Mouse (Mus musculus): ENCODE data around the gene Hsph1. TPM values are rescaled to one million over a fixed set of nuclear protein-coding genes. Genes with fewer than 3 reads are reported as not detected.

Hsph1 gene
- total and polyA plus RNA-seq, 3 experiments: 57.5 to 156 (median 80.9) TPM

GRCm38 (mm10) chr5:149637306-149637705, 1.1 kb upstream of the Hsph1 start:
- H3K4me2 ChIP-seq (ENCODE audit: insufficient read depth, low read depth, poor library complexity, severe bottlenecking): peak overlapping the region; percentile 78
- TF ChIP-seq JUN (IDR thresholded peaks at IDR 0.05; ENCODE audit: insufficient read depth, low read depth, low read length): no peak
- peak; percentile 47 for TF ChIP-seq BHLHE40 (IDR thresholded peaks at IDR 0.05; ENCODE audit: low read depth, low read length)
- peaks cover 30% of the 10 kb centered on the region for H3K79me2 ChIP-seq (replicated peaks; ENCODE audit: control insufficient read depth, extremely low read depth, insufficient read depth, poor library complexity, severe bottlenecking)
- dilution Hi-C loops (cut with MboI; ENCODE audit: extremely low pct_ligation_motif_present, extremely low pct_unique_long_range_greater_than_20kb, low sequenced_read_pairs) (no loop called here), in situ Hi-C loops (cut with MboI; ENCODE audit: low pct_ligation_motif_present, low pct_unique_long_range_greater_than_20kb, low sequenced_read_pairs) (no loop called here)
- no peak overlapping the region for H3K27ac ChIP-seq (ENCODE audit: insufficient read depth, low read depth)
- H3K9me3 ChIP-seq (replicated peaks; ENCODE audit: low read length): no peaks in the 10 kb centered on the region
- DNase-seq (ENCODE audit: extremely low read depth): no peak
- peak overlapping the region; percentile 74 for H3K9ac ChIP-seq (ENCODE audit: insufficient read depth, low read depth)
- peak overlapping the region in 2 of 3 experiments; percentile 68 to 97 for H3K4me3 ChIP-seq (replicated peaks in 1 of 3; ENCODE audit: low read depth in 2 of 3, low read length in 2 of 3, poor library complexity in 1 of 3)
- peaks cover 0 to 24% of the 10 kb centered on the region in 2 experiments; a peak in 2 of 4 replicates for H3K4me1 ChIP-seq (ENCODE audit: control insufficient read depth in 1 of 2, insufficient read depth in 2 of 2)
- no peaks in the 10 kb centered on the region for H3K27me3 ChIP-seq (replicated peaks)
- H3K36me3 ChIP-seq (replicated peaks in 1 of 2; ENCODE audit: control insufficient read depth in 1 of 2, insufficient read depth in 1 of 2, low read length in 1 of 2): peaks cover 10 to 18% of the 10 kb centered on the region in 2 experiments

- dilution Hi-C loops (cut with MboI; ENCODE audit: extremely low pct_ligation_motif_present, extremely low pct_unique_long_range_greater_than_20kb, low sequenced_read_pairs) (no loop called here), in situ Hi-C loops (cut with MboI; ENCODE audit: low pct_ligation_motif_present, low pct_unique_long_range_greater_than_20kb, low sequenced_read_pairs) (no loop called here)
- H3K4me2 ChIP-seq (ENCODE audit: insufficient read depth, low read depth, poor library complexity, severe bottlenecking): peak overlapping the region; percentile 88
- H3K4me3 ChIP-seq (replicated peaks in 1 of 3; ENCODE audit: low read depth in 2 of 3, low read length in 2 of 3, poor library complexity in 1 of 3): peak overlapping the region; percentile 79 to 97 (median 89)
- TF ChIP-seq IRF4 (IDR thresholded peaks at IDR 0.05; ENCODE audit: low read depth, low read length) (no peak), CHD1 (IDR thresholded peaks at IDR 0.05; ENCODE audit: low read depth, low read length) (peak; percentile 30; the same call in 1 of the 2 replicates)
- peaks cover 21 to 35% of the 10 kb centered on the region in 2 experiments for H3K36me3 ChIP-seq (replicated peaks in 1 of 2; ENCODE audit: control insufficient read depth in 1 of 2, insufficient read depth in 1 of 2, low read length in 1 of 2)
- peak overlapping the region; percentile 83 for H3K9ac ChIP-seq (ENCODE audit: insufficient read depth, low read depth)
- H3K27ac ChIP-seq (ENCODE audit: insufficient read depth, low read depth): peak overlapping the region; percentile 14; the same call in 1 of the 2 replicates
- peak; percentile 34 for DNase-seq (ENCODE audit: extremely low read depth)
- H3K4me1 ChIP-seq (ENCODE audit: control insufficient read depth in 1 of 2, insufficient read depth in 2 of 2): peaks cover 0 to 24% of the 10 kb centered on the region in 2 experiments; a peak in 2 of 4 replicates
- H3K27me3 ChIP-seq (replicated peaks): no peaks in the 10 kb centered on the region
- H3K79me2 ChIP-seq (replicated peaks; ENCODE audit: control insufficient read depth, extremely low read depth, insufficient read depth, poor library complexity, severe bottlenecking): peaks cover 30% of the 10 kb centered on the region
- no peaks in the 10 kb centered on the region for H3K9me3 ChIP-seq (replicated peaks; ENCODE audit: low read length)
Measured at GRCm38 (mm10) chr5:149635556-149635955, 620 bp downstream of the Hsph1 start.

GRCm38 (mm10) chr5:149634409-149635035, 1.7 kb downstream of the Hsph1 start:
- Histone ChIP-seq H3K4me3 (replicated peaks in 1 of 3; ENCODE audit: low read depth in 2 of 3, low read length in 2 of 3, poor library complexity in 1 of 3) (peak overlapping the region; percentile 79 to 97 (median 89)), H3K27me3 (replicated peaks) (no peaks in the 10 kb centered on the region), H3K79me2 (replicated peaks; ENCODE audit: control insufficient read depth, extremely low read depth, insufficient read depth, poor library complexity, severe bottlenecking) (peaks cover 30% of the 10 kb centered on the region), H3K4me1 (ENCODE audit: control insufficient read depth in 1 of 2, insufficient read depth in 2 of 2) (peaks cover 0 to 24% of the 10 kb centered on the region in 2 experiments; a peak in 2 of 4 replicates), H3K9me3 (replicated peaks; ENCODE audit: low read length) (no peaks in the 10 kb centered on the region), H3K9ac (ENCODE audit: insufficient read depth, low read depth) (peak overlapping the region; percentile 83), H3K36me3 (replicated peaks in 1 of 2; ENCODE audit: control insufficient read depth in 1 of 2, insufficient read depth in 1 of 2, low read length in 1 of 2) (peaks cover 28 to 45% of the 10 kb centered on the region in 2 experiments), H3K27ac (ENCODE audit: insufficient read depth, low read depth) (no peak overlapping the region), H3K4me2 (ENCODE audit: insufficient read depth, low read depth, poor library complexity, severe bottlenecking) (peak overlapping the region; percentile 88)
- TF ChIP-seq BHLHE40 (IDR thresholded peaks at IDR 0.05; ENCODE audit: low read depth, low read length): no peak
- no peak for TF ChIP-seq MAX (IDR thresholded peaks at IDR 0.05; ENCODE audit: low read length)
- peak; percentile 22; the same call in 1 of the 2 replicates for TF ChIP-seq SIN3A (IDR thresholded peaks at IDR 0.05; ENCODE audit: low read length)
- TF ChIP-seq CHD1 (IDR thresholded peaks at IDR 0.05; ENCODE audit: low read depth, low read length): 0 out of 2 replicates have a peak, but pooled peaks have one; percentile 59
- dilution Hi-C loops (cut with MboI; ENCODE audit: extremely low pct_ligation_motif_present, extremely low pct_unique_long_range_greater_than_20kb, low sequenced_read_pairs) (no loop called here), in situ Hi-C loops (cut with MboI; ENCODE audit: low pct_ligation_motif_present, low pct_unique_long_range_greater_than_20kb, low sequenced_read_pairs) (no loop called here)
- DNase-seq (ENCODE audit: extremely low read depth): peak; percentile 23

Measured in CH12.LX (cell line).